Mouse (Mus musculus): ENCODE results near the gene Hlcs.

Hlcs gene

GRCm38 (mm10) chr16:94195913-94196312 is 117.5 kb downstream of the Hlcs start:
- DNase-seq, result no peak

- DNase-seq, result no peak
These were observed 121.7 kb downstream of the Hlcs start for GRCm38 (mm10) chr16:94191379-94192315.

- DNase-seq, result no peak
These were observed 123.1 kb downstream of the Hlcs start for GRCm38 (mm10) chr16:94190256-94190655.

- DNase-seq, result no peak
These were observed 126.8 kb downstream of the Hlcs start for GRCm38 (mm10) chr16:94186526-94186925.

GRCm38 (mm10) chr16:94185430-94185829 is 127.9 kb downstream of the Hlcs start:
- peak; percentile 36 for DNase-seq

GRCm38 (mm10) chr16:94180122-94180870 is 133.1 kb downstream of the Hlcs start:
- DNase-seq, result no peak

- no peak for DNase-seq
These were observed 133.8 kb downstream of the Hlcs start for GRCm38 (mm10) chr16:94179341-94180121.

- DNase-seq, result no peak
These were observed 134.7 kb downstream of the Hlcs start for GRCm38 (mm10) chr16:94178441-94179220.

GRCm38 (mm10) chr16:94176997-94177857 is 136.1 kb downstream of the Hlcs start:
- DNase-seq, result no peak

GRCm38 (mm10) chr16:94175366-94175986 is 137.9 kb downstream of the Hlcs start:
- DNase-seq, result no peak

- DNase-seq, result no peak
These were observed 140.0 kb downstream of the Hlcs start for GRCm38 (mm10) chr16:94173361-94173760.

- DNase-seq, result no peak
These were observed 143.2 kb downstream of the Hlcs start for GRCm38 (mm10) chr16:94170218-94170617.

- DNase-seq, result no peak
These were observed 144.5 kb downstream of the Hlcs start for GRCm38 (mm10) chr16:94168655-94169545.

- DNase-seq, result no peak
These were observed 148.4 kb downstream of the Hlcs start for GRCm38 (mm10) chr16:94164978-94165377.

- DNase-seq, result no peak
These were observed 149.1 kb downstream of the Hlcs start for GRCm38 (mm10) chr16:94164236-94164635.

GRCm38 (mm10) chr16:94163051-94163450 is 150.3 kb downstream of the Hlcs start:
- no peak for DNase-seq

- no peak for DNase-seq
These were observed 151.4 kb downstream of the Hlcs start for GRCm38 (mm10) chr16:94162000-94162399.

- no peak for DNase-seq
These were observed 155.6 kb downstream of the Hlcs start for GRCm38 (mm10) chr16:94157819-94158218.

- DNase-seq, result no peak
These were observed 158.2 kb downstream of the Hlcs start for GRCm38 (mm10) chr16:94155041-94155653.

Data from lung, postnatal 10 days (tissue).